Mouse (Mus musculus) olfactory bulb, adult 2 months (tissue): ENCODE results near the gene Tnfsf9. TPM values are rescaled to one million over a fixed set of nuclear protein-coding genes. Genes with fewer than 3 reads are reported as not detected.

ENCODE experiments used
- H3K27ac ChIP-seq: fragments of 200-500 bp; 2 replicates; pipeline ENCODE4 v1.5.1; 2012; ENCODE audit warnings: low read depth, low read length; ENCODE audit not compliant: insufficient read depth
- H3K4me1 ChIP-seq: fragments of 200-500 bp; 2 replicates; pipeline ENCODE4 v1.6.1; 2012; ENCODE audit warnings: low read length; ENCODE audit not compliant: control insufficient read depth, insufficient read depth
- H3K4me3 ChIP-seq: fragments of 200-500 bp; 2 replicates; pipeline ENCODE4 v1.5.1; 2012; ENCODE audit warnings: mild to moderate bottlenecking, low read depth, low read length, moderate library complexity; ENCODE audit not compliant: insufficient read depth
- CTCF ChIP-seq: fragments of 200-500 bp; IDR thresholded peaks from 2 replicates; pipeline ENCODE4 v1.5.1; 2012; ENCODE audit warnings: low read depth, mild to moderate bottlenecking, low read length, moderate library complexity; ENCODE audit not compliant: insufficient read depth
- POLR2A ChIP-seq: fragments of 200-500 bp; IDR thresholded peaks from 2 replicates; pipeline ENCODE4 v1.6.1; 2012; ENCODE audit warnings: mild to moderate bottlenecking, low read depth, low read length, moderate library complexity; ENCODE audit not compliant: insufficient read depth
- WGBS: fragments of 180-500 bp; shearing (Covaris S2); methylation state at CpG from one replicate; pipeline ENCODE4 v1.1.7; 2018; 5-methylcytosine and 5-hydroxymethylcytosine counted together
- polyA plus RNA-seq: library from polyadenylated mRNA; stranded (reverse); fragments of >200 nt; gene quantifications from 2 replicates; pipeline ENCODE4 v1.2.4, GENCODE M21; 2012; ENCODE audit warnings: low replicate concordance; ENCODE audit not compliant: missing spikeins, insufficient read depth, insufficient read length

Tnfsf9 gene
- polyA plus RNA-seq, 1 experiment: not detected

GRCm38 (mm10) chr17:57104496-57104895 is 629 bp upstream of the Tnfsf9 start:
- 65% methylated on average over 4 of the region's 4 CpGs for WGBS
- TF ChIP-seq POLR2A (no peak), CTCF (no peak)
- H3K27ac ChIP-seq: no peak overlapping the region
- peaks cover 2% of the 10 kb centered on the region; the same call in 1 of the 2 replicates for H3K4me1 ChIP-seq
- no peak overlapping the region for H3K4me3 ChIP-seq

GRCm38 (mm10) chr17:57106035-57106368 is 877 bp downstream of the Tnfsf9 start:
- Histone ChIP-seq H3K27ac (no peak overlapping the region), H3K4me3 (peak overlapping the region; percentile 22; the same call in 1 of the 2 replicates), H3K4me1 (peaks cover 2% of the 10 kb centered on the region; the same call in 1 of the 2 replicates)
- TF ChIP-seq CTCF: no peak
- TF ChIP-seq POLR2A: no peak
- 33% methylated on average over 9 of the region's 9 CpGs for WGBS

- Histone ChIP-seq H3K4me1 (peaks cover 2% of the 10 kb centered on the region; the same call in 1 of the 2 replicates), H3K4me3 (no peak overlapping the region), H3K27ac (no peak overlapping the region)
- no peak for TF ChIP-seq CTCF
- no peak for TF ChIP-seq POLR2A
- WGBS: 94% methylated on average over 5 of the region's 5 CpGs
Measured at GRCm38 (mm10) chr17:57107064-57107463, 1.9 kb downstream of the Tnfsf9 start.

GRCm38 (mm10) chr17:57108040-57108665 is 3.0 kb downstream of the Tnfsf9 start:
- Histone ChIP-seq H3K27ac (no peak overlapping the region), H3K4me3 (no peak overlapping the region), H3K4me1 (peaks cover 2% of the 10 kb centered on the region; the same call in 1 of the 2 replicates)
- TF ChIP-seq CTCF (no peak), POLR2A (no peak)
- WGBS: 94% methylated on average over 7 of the region's 7 CpGs

GRCm38 (mm10) chr17:57108666-57109171 is 3.6 kb downstream of the Tnfsf9 start:
- 75% methylated on average over 5 of the region's 5 CpGs for WGBS
- TF ChIP-seq POLR2A (no peak), CTCF (no peak)
- no peak overlapping the region for H3K4me3 ChIP-seq
- H3K27ac ChIP-seq: no peak overlapping the region
- peaks cover 2% of the 10 kb centered on the region; the same call in 1 of the 2 replicates for H3K4me1 ChIP-seq

- 97% methylated on average over 1 of the region's 1 CpGs for WGBS
- TF ChIP-seq POLR2A (no peak), CTCF (no peak)
- H3K27ac ChIP-seq: no peak overlapping the region
- H3K4me3 ChIP-seq: no peak overlapping the region
- peaks cover 2% of the 10 kb centered on the region; the same call in 1 of the 2 replicates for H3K4me1 ChIP-seq
Measured at GRCm38 (mm10) chr17:57110005-57110404, 4.9 kb downstream of the Tnfsf9 start.

GRCm38 (mm10) chr17:57112768-57113474 is 7.8 kb downstream of the Tnfsf9 start:
- no peak for TF ChIP-seq POLR2A
- TF ChIP-seq CTCF: no peak
- no peak overlapping the region for H3K4me3 ChIP-seq
- H3K27ac ChIP-seq: no peak overlapping the region
- H3K4me1 ChIP-seq: no peaks in the 10 kb centered on the region
- 87% methylated on average over 10 of the region's 10 CpGs for WGBS

GRCm38 (mm10) chr17:57116801-57117200 is 11.7 kb downstream of the Tnfsf9 start:
- TF ChIP-seq POLR2A: no peak
- TF ChIP-seq CTCF: no peak
- WGBS: 48% methylated on average over 2 of the region's 2 CpGs
- no peak overlapping the region for H3K27ac ChIP-seq
- no peaks in the 10 kb centered on the region for H3K4me1 ChIP-seq
- no peak overlapping the region for H3K4me3 ChIP-seq

GRCm38 (mm10) chr17:57118524-57119349 is 13.6 kb downstream of the Tnfsf9 start:
- WGBS: 7% methylated on average over 11 of the region's 11 CpGs
- no peak for TF ChIP-seq CTCF
- TF ChIP-seq POLR2A: no peak
- no peaks in the 10 kb centered on the region for H3K4me1 ChIP-seq

More at GRCm38 (mm10) chr17:57118524-57119349, 13.6 kb downstream of the Tnfsf9 start:
- H3K27ac ChIP-seq: no peak overlapping the region
- no peak overlapping the region for H3K4me3 ChIP-seq
